Mouse (Mus musculus): ENCODE data around the gene Hist1h2aa.

GRCm38 (mm10) chr13:23930461-23930860 lies 3.8 kb upstream of the Hist1h2aa start:
- no peak for TF ChIP-seq GATA1 (IDR thresholded peaks at IDR 0.05; ENCODE audit: borderline replicate concordance, low read length)
- TF ChIP-seq FLI1 (IDR thresholded peaks at IDR 0.05; ENCODE audit: low read length): no peak

All from megakaryocyte, embryonic 14.5 days (primary cell).